Mouse (Mus musculus) thymus, postnatal 4 days (tissue): ENCODE measurements at regions not wholly inside any gene's neighbourhood (a gene's known extent, or its start where the extent isn't known, plus 50 kb on each side); places are given as distances from the start of the nearest gene placed in this dataset.
A peak's percentile ranks its signal among the peaks of the same experiment; 100 is the strongest.

Experiments used
- DNase-seq: peaks from one replicate; pipeline ENCODE4 v3.0.0; 2021

- DNase-seq: no peak
Observed at GRCm38 (mm10) chr1:64361959-64362638, 170.3 kb upstream of the Creb1 start.

GRCm38 (mm10) chr1:64343268-64343667 lies 189.2 kb upstream of the Creb1 start:
- DNase-seq: no peak

- no peak for DNase-seq
Observed at GRCm38 (mm10) chr1:64341596-64341995, 190.8 kb upstream of the Creb1 start.

- DNase-seq: no peak
Observed at GRCm38 (mm10) chr1:64338575-64338961, 193.9 kb upstream of the Creb1 start.

- DNase-seq: no peak
Observed at GRCm38 (mm10) chr1:64337619-64338574, 194.5 kb upstream of the Creb1 start.

- DNase-seq: no peak
Observed at GRCm38 (mm10) chr1:64331566-64331965, 200.9 kb upstream of the Creb1 start.

- no peak for DNase-seq
Observed at GRCm38 (mm10) chr1:64330721-64331120, 201.7 kb upstream of the Creb1 start.

- DNase-seq: no peak
Observed at GRCm38 (mm10) chr1:64322197-64322596, 200.1 kb upstream of the Klf7 start.

GRCm38 (mm10) chr1:64319155-64319582 lies 197.1 kb upstream of the Klf7 start:
- DNase-seq: no peak

- DNase-seq: no peak
Observed at GRCm38 (mm10) chr1:64318440-64319154, 196.5 kb upstream of the Klf7 start.

- no peak for DNase-seq
Observed at GRCm38 (mm10) chr1:64317032-64317636, 195.1 kb upstream of the Klf7 start.

GRCm38 (mm10) chr1:64311371-64311770 lies 189.3 kb upstream of the Klf7 start:
- DNase-seq: no peak

- DNase-seq: no peak
Observed at GRCm38 (mm10) chr1:64308560-64308959, 186.5 kb upstream of the Klf7 start.

GRCm38 (mm10) chr1:64308088-64308487 lies 186.0 kb upstream of the Klf7 start:
- no peak for DNase-seq

GRCm38 (mm10) chr1:64305427-64306213 lies 183.5 kb upstream of the Klf7 start:
- no peak for DNase-seq

GRCm38 (mm10) chr1:64302833-64303358 lies 180.8 kb upstream of the Klf7 start:
- peak; percentile 53 for DNase-seq

GRCm38 (mm10) chr1:64301530-64302061 lies 179.5 kb upstream of the Klf7 start:
- no peak for DNase-seq

- no peak for DNase-seq
Observed at GRCm38 (mm10) chr1:64300951-64301529, 179.0 kb upstream of the Klf7 start.

GRCm38 (mm10) chr1:64298950-64299349 lies 176.9 kb upstream of the Klf7 start:
- no peak for DNase-seq

- no peak for DNase-seq
Observed at GRCm38 (mm10) chr1:64298188-64298587, 176.1 kb upstream of the Klf7 start.

GRCm38 (mm10) chr1:64297343-64297742 lies 175.3 kb upstream of the Klf7 start:
- DNase-seq: no peak
